Mouse (Mus musculus): Measurements from ENCODE around the gene Ssc5d. TPM values are rescaled to one million over a fixed set of nuclear protein-coding genes. Genes with fewer than 3 reads are reported as not detected.
A peak's percentile ranks its signal among the peaks of the same experiment; 100 is the strongest.
"Not testable (repeated sequence)": the region's sequence is repeated elsewhere in the genome, so short reads cannot be mapped to it uniquely, and the experiment has no call there.

The Ssc5d gene
- 1.7 and 1.9 TPM in 2 replicates for polyA plus RNA-seq (2014; fragmentation: Nextera tagmentation; extraction: Ambion mirVana)

DNA sequence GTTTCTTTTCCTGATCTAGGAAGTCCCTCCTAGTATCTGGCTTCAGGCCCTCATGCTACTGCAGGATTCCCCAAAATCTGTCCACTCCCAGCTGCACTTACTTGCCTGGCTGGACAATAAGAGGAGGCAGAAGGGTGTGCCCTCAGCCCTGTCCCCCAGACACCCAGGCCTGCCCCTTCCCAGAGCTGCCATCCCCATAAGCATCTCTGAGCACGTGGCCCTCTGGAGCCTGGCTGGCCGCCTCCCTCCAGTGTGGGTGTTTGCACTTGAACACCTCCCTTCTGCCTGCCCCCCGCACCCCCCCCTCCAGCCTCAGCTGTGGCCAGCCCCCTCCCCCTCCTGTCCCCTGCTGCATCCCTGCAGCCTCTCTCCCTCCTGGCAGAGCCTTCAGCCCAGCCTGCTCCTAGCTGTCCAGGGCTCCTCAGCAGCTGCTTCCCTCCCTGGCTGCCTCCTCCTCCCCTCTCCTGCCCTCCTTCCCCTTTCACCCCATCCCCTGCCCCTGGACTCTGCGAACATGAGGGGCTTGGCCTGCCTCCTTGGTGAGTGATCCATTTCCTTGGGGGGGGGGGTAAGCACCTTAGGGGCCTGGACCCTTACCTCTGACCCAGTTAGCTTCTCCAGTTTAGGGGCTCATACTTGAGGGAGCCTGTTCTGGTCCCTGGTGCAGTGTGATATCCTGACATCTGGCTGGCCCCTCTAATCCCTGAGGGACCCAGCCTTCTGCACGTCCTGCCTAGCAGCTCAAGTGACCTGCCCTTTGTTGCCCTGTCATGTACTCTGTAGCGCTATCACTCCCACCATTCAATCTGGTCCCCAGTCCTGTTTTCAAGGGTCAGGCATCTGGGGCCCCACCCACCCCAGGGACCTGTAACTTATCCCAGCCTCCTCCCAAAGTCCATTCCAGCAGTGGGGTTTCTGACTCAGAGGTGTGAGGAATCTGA, at the start of gene Ssc5d:
Ssc5d (plus strand) TSS at position 345 of the 941 bp plus-strand sequence.
- Histone ChIP-seq H3K4me2 (ENCODE audit: low read depth, severe bottlenecking) (peak within 1 kb of the TSS; percentile 71), H3K9ac (ENCODE audit: low read length) (0 out of 2 replicates have a peak within 1 kb of the TSS, but pooled peaks have one; percentile 9), H3K36me3 (ENCODE audit: control insufficient read depth, insufficient read depth, low read length) (0 out of 2 replicates have a peak, but pooled peaks cover 4% of the 10 kb centered on the region), H3K27me3 (ENCODE audit: control insufficient read depth, insufficient read depth, low read length) (no peaks in the 10 kb centered on the region), H3K27ac (replicated peaks; ENCODE audit: low read depth, low read length) (peak within 1 kb of the TSS; percentile 88), H3K9me3 (ENCODE audit: control insufficient read depth, low read length) (no peaks in the 10 kb centered on the region), H3K4me3 (ENCODE audit: low read depth, low read length) (no peak within 1 kb of the TSS; the same call in 1 of the 2 replicates), H3K4me1 (ENCODE audit: control insufficient read depth, insufficient read depth, low read length) (peaks cover 50% of the 10 kb centered on the region)
- DNase-seq (ENCODE audit: low spot score) (peak; percentile 53), ATAC-seq (ENCODE audit: insufficient number of reproducible peaks, low FRiP score, low TSS enrichment, low read depth) (peak; percentile 8; the same call in 1 of the 2 replicates)
- 3% methylated on average over 6 of the region's 6 CpGs for WGBS

DNA sequence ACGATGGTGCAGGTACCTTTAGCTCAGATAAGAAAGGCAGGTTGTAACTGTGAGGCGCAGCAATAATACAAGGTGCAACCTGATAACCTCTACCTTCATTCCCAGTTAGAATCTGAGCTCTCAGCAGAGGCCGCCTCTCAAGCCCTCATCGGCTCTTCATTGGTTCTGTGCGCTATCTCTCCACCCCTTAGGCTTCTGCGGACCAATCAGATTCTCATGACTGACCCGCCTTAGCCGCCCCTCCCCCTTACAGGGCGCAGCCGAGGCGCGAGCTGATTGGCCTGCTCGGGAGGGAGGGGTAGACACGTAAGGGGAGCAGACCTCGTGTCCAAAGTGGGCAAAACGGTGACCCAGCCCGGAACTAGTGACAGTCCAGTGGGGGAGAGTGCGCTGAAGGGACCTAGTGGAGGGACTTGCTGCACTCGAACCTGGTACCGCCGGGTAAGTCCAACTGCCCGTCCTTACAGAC, 48.8 kb upstream of the Ssc5d start, which contains the start of gene Isoc2a:
Isoc2a (plus strand) TSS at position 401 of the 469 bp plus-strand sequence.
- Histone ChIP-seq H3K9me3 (ENCODE audit: control insufficient read depth, low read length) (no peaks in the 10 kb centered on the region), H3K9ac (ENCODE audit: low read length) (peak within 1 kb of the TSS; percentile 48), H3K4me3 (ENCODE audit: low read depth, low read length) (peak within 1 kb of the TSS; percentile 33), H3K27me3 (ENCODE audit: control insufficient read depth, insufficient read depth, low read length) (no peaks in the 10 kb centered on the region), H3K27ac (replicated peaks; ENCODE audit: low read depth, low read length) (no peak within 1 kb of the TSS), H3K4me2 (ENCODE audit: low read depth, severe bottlenecking) (peak within 1 kb of the TSS; percentile 76), H3K4me1 (ENCODE audit: control insufficient read depth, insufficient read depth, low read length) (0 out of 2 replicates have a peak, but pooled peaks cover 6% of the 10 kb centered on the region), H3K36me3 (ENCODE audit: control insufficient read depth, insufficient read depth, low read length) (no peaks in the 10 kb centered on the region)
- peak; percentile 99 for ATAC-seq (ENCODE audit: insufficient number of reproducible peaks, low FRiP score, low TSS enrichment, low read depth)
- DNase-seq (ENCODE audit: low spot score), result peak; percentile 94
- under 1% methylated on average over 22 of the region's 22 CpGs for WGBS

DNA sequence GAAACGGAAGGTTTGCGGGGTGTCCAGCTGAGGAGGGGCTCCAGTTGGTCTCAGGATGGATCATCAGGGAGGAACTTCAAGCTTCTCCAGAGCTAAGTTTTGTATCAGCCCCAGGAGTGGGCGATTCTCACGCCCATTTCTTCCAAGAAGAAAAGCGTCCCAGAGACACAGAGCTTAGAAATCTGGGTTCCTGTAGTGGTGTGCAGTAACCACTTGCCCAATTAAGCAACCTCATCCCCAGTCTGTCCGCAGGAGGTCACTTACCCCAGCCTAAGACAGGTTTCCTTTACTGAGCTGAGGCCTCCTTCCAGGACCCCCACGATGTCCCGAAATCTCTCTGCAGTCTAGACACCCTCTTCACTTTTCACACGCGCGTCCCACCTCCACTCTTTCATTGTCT, 48.4 kb upstream of the Ssc5d start:
- DNase-seq (ENCODE audit: low spot score) (no peak), ATAC-seq (ENCODE audit: insufficient number of reproducible peaks, low FRiP score, low TSS enrichment, low read depth) (peak; percentile 28; the same call in 1 of the 2 replicates)
- Histone ChIP-seq H3K4me3 (ENCODE audit: low read depth, low read length) (peak overlapping the region; percentile 33), H3K4me1 (ENCODE audit: control insufficient read depth, insufficient read depth, low read length) (0 out of 2 replicates have a peak, but pooled peaks cover 6% of the 10 kb centered on the region), H3K4me2 (ENCODE audit: low read depth, severe bottlenecking) (peak overlapping the region; percentile 76), H3K27me3 (ENCODE audit: control insufficient read depth, insufficient read depth, low read length) (no peaks in the 10 kb centered on the region), H3K9ac (ENCODE audit: low read length) (peak overlapping the region; percentile 48), H3K9me3 (ENCODE audit: control insufficient read depth, low read length) (no peaks in the 10 kb centered on the region), H3K27ac (replicated peaks; ENCODE audit: low read depth, low read length) (no peak overlapping the region), H3K36me3 (ENCODE audit: control insufficient read depth, insufficient read depth, low read length) (no peaks in the 10 kb centered on the region)
- WGBS, result 8% methylated on average over 11 of the region's 11 CpGs

DNA sequence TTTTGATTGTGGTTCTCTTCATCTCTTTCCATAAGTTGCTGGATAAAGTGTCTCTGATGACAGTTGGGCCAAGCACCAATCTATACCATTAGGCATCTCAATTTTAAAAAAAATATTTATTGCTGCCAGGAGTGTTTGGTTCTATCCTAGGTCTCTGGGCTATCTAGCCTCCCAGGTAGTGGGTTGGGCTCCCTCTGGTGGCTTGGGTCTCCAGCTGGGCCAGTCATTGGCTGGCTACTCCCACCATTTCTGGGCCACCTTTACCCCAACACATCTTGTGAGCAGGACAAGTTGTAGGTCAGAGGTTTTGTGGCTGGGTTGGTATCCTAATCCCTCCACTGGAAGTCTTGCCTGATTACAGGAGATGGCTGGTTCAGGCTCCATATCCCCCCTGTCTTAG, 47.4 kb upstream of the Ssc5d start:
- H3K4me2 ChIP-seq (ENCODE audit: low read depth, severe bottlenecking), result no peak overlapping the region

DNA sequence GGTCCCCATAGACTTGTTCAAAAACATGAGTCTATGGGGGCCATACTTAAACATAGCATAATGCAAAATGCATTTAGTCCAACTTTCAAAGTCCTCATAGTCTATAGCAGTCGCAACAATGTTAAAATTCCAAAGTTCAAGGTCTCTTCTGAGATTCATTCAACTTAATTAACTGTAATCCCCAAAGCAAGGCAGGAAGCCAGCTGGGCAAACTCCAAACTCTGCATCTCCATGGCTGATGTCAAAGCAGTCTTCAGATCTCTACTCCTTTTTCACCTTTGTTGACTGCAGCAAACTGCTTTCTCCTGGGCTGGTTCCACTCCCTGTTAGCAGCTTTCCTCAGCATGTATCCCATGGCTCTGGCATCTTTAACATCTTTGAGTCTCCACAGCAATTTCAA, 46.5 kb upstream of the Ssc5d start:
- ATAC-seq (ENCODE audit: insufficient number of reproducible peaks, low FRiP score, low TSS enrichment, low read depth); H3K9ac ChIP-seq (ENCODE audit: low read length); H3K9me3 ChIP-seq (ENCODE audit: control insufficient read depth, low read length); H3K36me3 ChIP-seq (ENCODE audit: control insufficient read depth, insufficient read depth, low read length); H3K4me2 ChIP-seq (ENCODE audit: low read depth, severe bottlenecking); H3K4me3 ChIP-seq (ENCODE audit: low read depth, low read length); DNase-seq (ENCODE audit: low spot score); H3K27me3 ChIP-seq (ENCODE audit: control insufficient read depth, insufficient read depth, low read length); H3K27ac ChIP-seq (replicated peaks; ENCODE audit: low read depth, low read length); H3K4me1 ChIP-seq (ENCODE audit: control insufficient read depth, insufficient read depth, low read length): not testable (repeated sequence)
- 81% methylated on average over 1 of the region's 1 CpGs for WGBS

More for the DNA sequence above, 47.4 kb upstream of the Ssc5d start:
- no peak overlapping the region for H3K4me3 ChIP-seq (ENCODE audit: low read depth, low read length)
- no peak overlapping the region for H3K9ac ChIP-seq (ENCODE audit: low read length)
- no peak overlapping the region for H3K27ac ChIP-seq (replicated peaks; ENCODE audit: low read depth, low read length)
- DNase-seq (ENCODE audit: low spot score), result no peak
- no peaks in the 10 kb centered on the region for H3K36me3 ChIP-seq (ENCODE audit: control insufficient read depth, insufficient read depth, low read length)
- no peaks in the 10 kb centered on the region for H3K9me3 ChIP-seq (ENCODE audit: control insufficient read depth, low read length)
- 0 out of 2 replicates have a peak, but pooled peaks cover 6% of the 10 kb centered on the region for H3K4me1 ChIP-seq (ENCODE audit: control insufficient read depth, insufficient read depth, low read length)
- no peak for ATAC-seq (ENCODE audit: insufficient number of reproducible peaks, low FRiP score, low TSS enrichment, low read depth)
- no peaks in the 10 kb centered on the region for H3K27me3 ChIP-seq (ENCODE audit: control insufficient read depth, insufficient read depth, low read length)

DNA sequence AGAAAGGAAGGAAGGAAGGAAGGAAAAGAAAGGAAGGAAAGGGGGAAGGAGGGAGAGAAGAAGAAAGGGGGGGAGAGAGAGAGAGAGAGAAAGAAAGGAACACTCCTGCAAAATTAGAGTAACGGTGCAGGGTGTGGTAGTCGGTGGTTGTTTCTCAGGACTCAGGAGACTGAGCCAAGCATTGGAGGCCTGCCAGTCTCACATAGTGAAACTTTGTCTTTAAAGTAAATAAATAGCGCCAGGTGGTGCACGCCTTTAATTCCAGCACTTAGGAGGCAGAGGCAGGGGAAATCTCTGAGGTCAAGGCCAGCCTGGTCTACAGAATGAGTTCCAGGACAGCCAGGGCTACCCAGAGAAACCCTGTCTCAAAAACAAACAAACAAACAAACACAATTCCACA, 38.9 kb upstream of the Ssc5d start:
- WGBS, result 79% methylated on average over 4 of the region's 4 CpGs

DNA sequence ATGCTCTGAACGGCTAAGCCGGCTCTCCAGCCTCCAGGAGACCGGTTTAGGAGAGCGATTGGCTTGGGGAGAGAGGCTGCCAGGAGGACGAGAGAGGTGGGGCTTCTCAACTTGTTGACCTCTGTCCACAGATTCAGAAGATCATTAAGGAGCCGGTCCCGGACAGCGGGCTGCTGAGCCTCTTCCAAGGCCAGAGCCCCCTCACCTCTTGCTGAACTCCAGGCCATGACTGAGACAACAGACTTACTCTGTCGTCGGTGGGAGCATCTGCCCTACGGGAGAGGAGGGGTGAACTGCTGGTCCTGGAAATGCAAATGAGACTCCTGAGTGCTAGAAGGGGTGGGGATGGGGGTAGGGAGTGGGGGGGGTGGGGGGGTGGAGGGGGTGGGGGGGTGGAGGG, 30.4 kb upstream of the Ssc5d start:
- H3K9me3 ChIP-seq (ENCODE audit: control insufficient read depth, low read length), result no peaks in the 10 kb centered on the region
- peaks cover 13% of the 10 kb centered on the region for H3K27me3 ChIP-seq (ENCODE audit: control insufficient read depth, insufficient read depth, low read length)
- no peak for DNase-seq (ENCODE audit: low spot score)
- no peaks in the 10 kb centered on the region for H3K36me3 ChIP-seq (ENCODE audit: control insufficient read depth, insufficient read depth, low read length)
- H3K4me2 ChIP-seq (ENCODE audit: low read depth, severe bottlenecking), result no peak overlapping the region
- no peak overlapping the region for H3K4me3 ChIP-seq (ENCODE audit: low read depth, low read length)
- H3K4me1 ChIP-seq (ENCODE audit: control insufficient read depth, insufficient read depth, low read length), result no peaks in the 10 kb centered on the region
- no peak overlapping the region for H3K27ac ChIP-seq (replicated peaks; ENCODE audit: low read depth, low read length)
- WGBS, result 59% methylated on average over 11 of the region's 11 CpGs
- ATAC-seq (ENCODE audit: insufficient number of reproducible peaks, low FRiP score, low TSS enrichment, low read depth), result no peak
- no peak overlapping the region for H3K9ac ChIP-seq (ENCODE audit: low read length)

More for the DNA sequence above, 38.9 kb upstream of the Ssc5d start:
- H3K4me2 ChIP-seq (ENCODE audit: low read depth, severe bottlenecking), result no peak overlapping the region
- DNase-seq (ENCODE audit: low spot score) (no peak), ATAC-seq (ENCODE audit: insufficient number of reproducible peaks, low FRiP score, low TSS enrichment, low read depth) (no peak)
- no peak overlapping the region for H3K4me3 ChIP-seq (ENCODE audit: low read depth, low read length)
- H3K4me1 ChIP-seq (ENCODE audit: control insufficient read depth, insufficient read depth, low read length), result no peaks in the 10 kb centered on the region
- H3K36me3 ChIP-seq (ENCODE audit: control insufficient read depth, insufficient read depth, low read length), result no peaks in the 10 kb centered on the region
- H3K27me3 ChIP-seq (ENCODE audit: control insufficient read depth, insufficient read depth, low read length), result no peaks in the 10 kb centered on the region
- no peak overlapping the region for H3K9ac ChIP-seq (ENCODE audit: low read length)
- no peak overlapping the region for H3K27ac ChIP-seq (replicated peaks; ENCODE audit: low read depth, low read length)
- H3K9me3 ChIP-seq (ENCODE audit: control insufficient read depth, low read length), result no peaks in the 10 kb centered on the region

DNA sequence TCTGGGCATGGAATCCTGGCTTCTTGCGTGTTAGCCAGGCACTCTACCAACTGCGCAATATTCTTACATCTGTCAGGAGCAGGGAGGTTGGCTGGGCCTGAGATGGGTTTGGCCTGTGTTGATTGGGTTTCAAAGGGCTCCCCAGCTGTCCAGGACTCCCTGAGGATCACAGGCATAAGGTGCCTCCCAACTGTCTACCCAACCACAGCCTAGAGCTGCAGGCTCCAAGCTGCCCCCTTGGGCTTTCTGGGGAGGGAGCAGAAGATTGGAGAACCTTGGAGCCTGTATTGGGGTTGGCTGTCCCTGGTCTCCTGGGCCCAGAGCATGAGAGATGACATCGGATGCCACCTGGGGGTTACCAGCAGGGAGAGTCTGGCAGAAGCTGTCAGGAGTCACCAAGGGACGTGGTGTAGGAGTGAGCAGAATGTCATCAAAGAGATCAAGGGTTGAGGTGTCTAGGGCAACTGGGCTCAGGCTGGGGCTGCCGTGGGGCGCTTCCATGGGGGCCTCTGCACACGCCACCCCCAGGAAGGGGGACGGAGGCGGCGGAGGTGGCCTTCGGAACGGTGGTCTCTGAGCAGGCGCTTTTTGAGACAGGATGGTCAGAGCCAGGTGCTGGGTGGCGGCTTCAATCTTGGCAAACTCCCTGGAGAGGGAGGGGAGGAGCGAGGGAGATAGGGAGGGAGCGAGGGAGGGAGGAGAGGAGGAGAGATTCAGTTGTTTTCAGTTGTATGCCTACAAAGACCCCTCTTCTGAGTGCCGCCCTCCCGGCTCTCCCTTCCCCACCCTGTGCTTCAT, 26.5 kb upstream of the Ssc5d start:
- Histone ChIP-seq H3K27ac (replicated peaks; ENCODE audit: low read depth, low read length) (no peak overlapping the region), H3K36me3 (ENCODE audit: control insufficient read depth, insufficient read depth, low read length) (no peaks in the 10 kb centered on the region), H3K4me2 (ENCODE audit: low read depth, severe bottlenecking) (peak overlapping the region; percentile 33), H3K4me3 (ENCODE audit: low read depth, low read length) (no peak overlapping the region), H3K9ac (ENCODE audit: low read length) (no peak overlapping the region; the same call in 1 of the 2 replicates), H3K27me3 (ENCODE audit: control insufficient read depth, insufficient read depth, low read length) (peaks cover 15% of the 10 kb centered on the region), H3K4me1 (ENCODE audit: control insufficient read depth, insufficient read depth, low read length) (no peaks in the 10 kb centered on the region), H3K9me3 (ENCODE audit: control insufficient read depth, low read length) (no peaks in the 10 kb centered on the region; the same call in 1 of the 2 replicates)
- ATAC-seq (ENCODE audit: insufficient number of reproducible peaks, low FRiP score, low TSS enrichment, low read depth) (0 out of 2 replicates have a peak, but pooled peaks have one; percentile 33), DNase-seq (ENCODE audit: low spot score) (no peak)
- 17% methylated on average over 15 of the region's 18 CpGs for WGBS
